Mouse (Mus musculus): Measurements from ENCODE around the gene Ssrp1. TPM values are rescaled to one million over a fixed set of nuclear protein-coding genes. Genes with fewer than 3 reads are reported as not detected.
A peak's percentile ranks its signal among the peaks of the same experiment; 100 is the strongest.

The Ssrp1 gene
- polyA plus RNA-seq, 1 experiment from 2014 or later, result 254 TPM

DNA sequence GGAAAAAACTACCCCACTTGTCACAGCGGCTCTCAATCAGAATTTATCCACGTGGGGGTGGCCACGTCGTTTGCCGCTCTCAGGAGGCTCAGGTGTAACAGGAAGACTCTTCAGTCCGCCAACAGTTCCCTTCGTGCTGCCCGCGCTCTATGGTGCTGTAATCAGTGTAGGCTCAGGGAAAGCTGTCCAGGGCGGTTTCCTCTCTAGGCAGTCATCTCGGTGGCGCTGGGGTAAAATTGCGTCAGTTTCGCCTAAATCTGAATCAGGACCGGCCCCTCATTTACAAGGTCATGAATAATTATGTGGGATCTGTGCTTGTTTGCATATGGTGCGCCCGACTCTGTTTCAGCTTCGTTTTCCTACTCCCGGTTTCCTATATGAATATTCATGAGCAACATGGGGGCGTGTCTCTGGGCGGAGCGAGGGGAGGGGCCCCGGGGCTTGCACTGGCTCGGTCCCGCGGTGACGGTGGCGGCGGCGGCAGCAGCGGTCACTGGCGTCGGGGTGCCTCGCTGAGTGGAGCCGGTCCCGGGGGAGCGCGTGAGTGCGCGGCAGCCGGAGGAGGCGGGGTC is 10.6 kb downstream of the Ssrp1 start, which contains the start of gene Tnks1bp1:
Gene Tnks1bp1 (plus strand): TSS at position 427 of the 572 bp plus-strand sequence.
- H3K9me3 ChIP-seq (replicated peaks; ENCODE audit: control insufficient read depth, low read length), result no peaks in the 10 kb centered on the region
- WGBS, result under 1% methylated on average over 42 of the region's 42 CpGs
- peaks cover 59% of the 10 kb centered on the region for H3K36me3 ChIP-seq (ENCODE audit: control insufficient read depth, insufficient read depth, low read length)
- H3K4me3 ChIP-seq (ENCODE audit: low read depth, low read length), result peak within 1 kb of the TSS; percentile 70
- DNase-seq (ENCODE audit: low spot score) (peak; percentile 96), ATAC-seq (peak; percentile 90)
- peak within 1 kb of the TSS; percentile 89 for H3K27ac ChIP-seq (ENCODE audit: low read depth, low read length)
- no peaks in the 10 kb centered on the region for H3K27me3 ChIP-seq (replicated peaks; ENCODE audit: control insufficient read depth, insufficient read depth, low read length)
- H3K9ac ChIP-seq (ENCODE audit: low read length), result peak within 1 kb of the TSS; percentile 78
- H3K4me2 ChIP-seq (ENCODE audit: low read length), result peak within 1 kb of the TSS; percentile 71
- H3K4me1 ChIP-seq (ENCODE audit: control insufficient read depth, insufficient read depth, low read length), result peaks cover 28% of the 10 kb centered on the region

- Histone ChIP-seq H3K4me3 (ENCODE audit: low read depth, low read length) (peak overlapping the region; percentile 70), H3K9ac (ENCODE audit: low read length) (peak overlapping the region; percentile 78), H3K27ac (ENCODE audit: low read depth, low read length) (peak overlapping the region; percentile 89), H3K4me2 (ENCODE audit: low read length) (peak overlapping the region; percentile 71), H3K36me3 (ENCODE audit: control insufficient read depth, insufficient read depth, low read length) (peaks cover 59% of the 10 kb centered on the region), H3K4me1 (ENCODE audit: control insufficient read depth, insufficient read depth, low read length) (peaks cover 28% of the 10 kb centered on the region), H3K27me3 (replicated peaks; ENCODE audit: control insufficient read depth, insufficient read depth, low read length) (no peaks in the 10 kb centered on the region), H3K9me3 (replicated peaks; ENCODE audit: control insufficient read depth, low read length) (no peaks in the 10 kb centered on the region)
- WGBS, result under 1% methylated on average over 34 of the region's 44 CpGs
- DNase-seq (ENCODE audit: low spot score), result peak; percentile 80
- peak; percentile 75 for ATAC-seq
These were observed 11.2 kb downstream of the Ssrp1 start for GRCm38 (mm10) chr2:85048168-85048751.

- ATAC-seq (no peak), DNase-seq (ENCODE audit: low spot score) (peak; percentile 8)
- Histone ChIP-seq H3K9me3 (replicated peaks; ENCODE audit: control insufficient read depth, low read length) (no peaks in the 10 kb centered on the region), H3K36me3 (ENCODE audit: control insufficient read depth, insufficient read depth, low read length) (peaks cover 57% of the 10 kb centered on the region), H3K4me2 (ENCODE audit: low read length) (peak overlapping the region; percentile 71), H3K9ac (ENCODE audit: low read length) (peak overlapping the region; percentile 78; the same call in 1 of the 2 replicates), H3K4me1 (ENCODE audit: control insufficient read depth, insufficient read depth, low read length) (peaks cover 28% of the 10 kb centered on the region), H3K27me3 (replicated peaks; ENCODE audit: control insufficient read depth, insufficient read depth, low read length) (no peaks in the 10 kb centered on the region), H3K4me3 (ENCODE audit: low read depth, low read length) (peak overlapping the region; percentile 4; the same call in 1 of the 2 replicates), H3K27ac (ENCODE audit: low read depth, low read length) (no peak overlapping the region)
- WGBS, result 54% methylated on average over 4 of the region's 4 CpGs
These were observed 12.2 kb downstream of the Ssrp1 start for GRCm38 (mm10) chr2:85049277-85049676.

DNA sequence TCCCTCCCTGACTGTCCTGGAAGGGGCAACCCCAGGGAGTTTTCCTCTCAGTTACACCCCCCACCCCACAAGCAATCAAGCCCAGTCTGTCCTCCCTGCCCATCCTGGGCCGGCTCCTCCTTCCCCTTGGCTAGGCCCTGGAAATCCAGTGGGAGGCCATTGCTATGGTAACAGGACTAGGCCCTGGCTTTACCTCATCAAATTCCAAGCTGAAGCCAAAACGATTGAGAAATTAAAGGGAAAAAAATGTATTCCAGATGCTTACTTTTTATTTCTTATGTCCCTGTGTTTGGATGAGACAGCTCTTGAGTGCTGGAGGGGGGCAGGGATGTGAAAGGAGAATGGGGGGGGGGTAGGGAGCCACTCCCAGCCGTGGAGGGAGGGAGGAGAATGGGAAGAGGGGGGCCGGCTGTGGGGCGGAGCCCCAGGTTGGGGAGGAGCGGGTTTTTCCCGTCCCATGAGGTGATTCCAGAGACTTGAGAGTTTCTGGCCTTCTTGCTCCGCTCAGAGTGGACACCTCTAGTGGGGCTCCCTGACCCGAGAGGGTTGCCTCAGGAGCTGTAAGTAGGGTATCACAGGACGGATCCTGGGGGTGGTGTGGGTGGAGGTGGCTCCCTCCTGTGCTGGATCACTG is 13.1 kb downstream of the Ssrp1 start:
- Histone ChIP-seq H3K9me3 (replicated peaks; ENCODE audit: control insufficient read depth, low read length) (no peaks in the 10 kb centered on the region), H3K4me3 (ENCODE audit: low read depth, low read length) (peak overlapping the region; percentile 13), H3K4me1 (ENCODE audit: control insufficient read depth, insufficient read depth, low read length) (peaks cover 28% of the 10 kb centered on the region), H3K36me3 (ENCODE audit: control insufficient read depth, insufficient read depth, low read length) (peaks cover 57% of the 10 kb centered on the region), H3K27me3 (replicated peaks; ENCODE audit: control insufficient read depth, insufficient read depth, low read length) (no peaks in the 10 kb centered on the region), H3K27ac (ENCODE audit: low read depth, low read length) (peak overlapping the region; percentile 60; the same call in 1 of the 2 replicates), H3K9ac (ENCODE audit: low read length) (peak overlapping the region; percentile 29; the same call in 1 of the 2 replicates), H3K4me2 (ENCODE audit: low read length) (peak overlapping the region; percentile 71)
- ATAC-seq, result no peak
- DNase-seq (ENCODE audit: low spot score), result peak; percentile 77
- WGBS, result 3% methylated on average over 9 of the region's 10 CpGs

DNA sequence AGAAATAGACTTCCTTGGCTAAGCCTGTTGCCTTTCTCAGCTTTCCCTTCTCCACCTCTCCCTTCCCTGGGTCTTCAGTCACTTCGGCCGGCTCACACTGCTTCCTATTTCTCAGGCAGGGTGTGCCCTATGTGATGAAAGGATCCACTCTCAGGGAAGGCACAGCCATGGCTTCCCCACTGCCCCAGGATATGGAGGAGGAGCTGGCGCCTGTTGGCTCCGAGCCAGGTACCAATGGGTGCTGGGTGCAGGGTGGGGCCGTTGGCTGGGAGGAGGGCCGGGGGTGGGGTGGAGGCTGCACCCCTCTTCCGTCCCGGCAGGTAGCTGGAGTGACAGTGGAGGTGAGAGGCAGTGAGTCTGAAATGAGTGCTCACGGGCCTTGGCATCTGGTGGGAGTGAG is 13.7 kb downstream of the Ssrp1 start:
- ATAC-seq (no peak), DNase-seq (ENCODE audit: low spot score) (no peak)
- Histone ChIP-seq H3K9ac (ENCODE audit: low read length) (peak overlapping the region; percentile 29; the same call in 1 of the 2 replicates), H3K4me2 (ENCODE audit: low read length) (peak overlapping the region; percentile 71), H3K4me1 (ENCODE audit: control insufficient read depth, insufficient read depth, low read length) (peaks cover 28% of the 10 kb centered on the region), H3K4me3 (ENCODE audit: low read depth, low read length) (peak overlapping the region; percentile 13), H3K36me3 (ENCODE audit: control insufficient read depth, insufficient read depth, low read length) (peaks cover 57% of the 10 kb centered on the region), H3K27ac (ENCODE audit: low read depth, low read length) (peak overlapping the region; percentile 60), H3K9me3 (replicated peaks; ENCODE audit: control insufficient read depth, low read length) (no peaks in the 10 kb centered on the region), H3K27me3 (replicated peaks; ENCODE audit: control insufficient read depth, insufficient read depth, low read length) (no peaks in the 10 kb centered on the region)
- WGBS, result 52% methylated on average over 9 of the region's 9 CpGs

GRCm38 (mm10) chr2:85053192-85053816 is 16.3 kb downstream of the Ssrp1 start:
- ATAC-seq (no peak), DNase-seq (ENCODE audit: low spot score) (no peak)
- H3K4me2 ChIP-seq (ENCODE audit: low read length), result no peak overlapping the region
- 89% methylated on average over 5 of the region's 5 CpGs for WGBS
- no peak overlapping the region for H3K4me3 ChIP-seq (ENCODE audit: low read depth, low read length)
- H3K36me3 ChIP-seq (ENCODE audit: control insufficient read depth, insufficient read depth, low read length), result peaks cover 64% of the 10 kb centered on the region
- H3K9me3 ChIP-seq (replicated peaks; ENCODE audit: control insufficient read depth, low read length), result no peaks in the 10 kb centered on the region
- no peak overlapping the region for H3K9ac ChIP-seq (ENCODE audit: low read length)
- peaks cover 23% of the 10 kb centered on the region for H3K4me1 ChIP-seq (ENCODE audit: control insufficient read depth, insufficient read depth, low read length)
- H3K27me3 ChIP-seq (replicated peaks; ENCODE audit: control insufficient read depth, insufficient read depth, low read length), result no peaks in the 10 kb centered on the region
- no peak overlapping the region for H3K27ac ChIP-seq (ENCODE audit: low read depth, low read length)

GRCm38 (mm10) chr2:85056711-85057110 is 19.7 kb downstream of the Ssrp1 start:
- Histone ChIP-seq H3K27ac (ENCODE audit: low read depth, low read length) (no peak overlapping the region), H3K36me3 (ENCODE audit: control insufficient read depth, insufficient read depth, low read length) (peaks cover 83% of the 10 kb centered on the region), H3K27me3 (replicated peaks; ENCODE audit: control insufficient read depth, insufficient read depth, low read length) (no peaks in the 10 kb centered on the region), H3K9ac (ENCODE audit: low read length) (no peak overlapping the region), H3K4me3 (ENCODE audit: low read depth, low read length) (no peak overlapping the region), H3K4me2 (ENCODE audit: low read length) (no peak overlapping the region), H3K9me3 (replicated peaks; ENCODE audit: control insufficient read depth, low read length) (no peaks in the 10 kb centered on the region), H3K4me1 (ENCODE audit: control insufficient read depth, insufficient read depth, low read length) (0 out of 2 replicates have a peak, but pooled peaks cover 2% of the 10 kb centered on the region)
- WGBS, result 88% methylated on average over 5 of the region's 5 CpGs
- DNase-seq (ENCODE audit: low spot score) (no peak), ATAC-seq (no peak)

DNA sequence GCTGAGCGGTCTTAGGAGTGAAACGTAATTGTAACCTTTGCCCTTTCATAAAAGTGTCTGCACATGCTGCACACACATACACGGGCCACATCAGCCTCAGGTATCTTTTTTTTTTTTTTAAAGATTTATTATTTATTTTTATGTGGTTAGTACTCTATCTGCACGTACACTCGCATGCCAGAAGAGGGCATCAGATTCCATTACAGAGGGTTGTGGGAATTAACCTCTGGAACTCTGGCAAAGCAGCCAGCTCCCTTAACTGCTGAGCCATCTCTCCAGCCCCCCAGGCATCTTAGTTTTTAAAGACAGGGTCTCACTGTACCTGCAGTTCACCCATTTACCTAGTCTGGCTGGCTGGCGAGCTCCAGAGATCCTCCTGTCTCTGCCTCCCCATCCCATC is 22.6 kb downstream of the Ssrp1 start:
- H3K36me3 ChIP-seq (ENCODE audit: control insufficient read depth, insufficient read depth, low read length), result peaks cover 85% of the 10 kb centered on the region
- DNase-seq (ENCODE audit: low spot score) (no peak), ATAC-seq (no peak)
- H3K27me3 ChIP-seq (replicated peaks; ENCODE audit: control insufficient read depth, insufficient read depth, low read length), result no peaks in the 10 kb centered on the region
- no peak overlapping the region for H3K9ac ChIP-seq (ENCODE audit: low read length)
- WGBS, result 90% methylated on average over 6 of the region's 6 CpGs
- H3K9me3 ChIP-seq (replicated peaks; ENCODE audit: control insufficient read depth, low read length), result no peaks in the 10 kb centered on the region
- H3K4me3 ChIP-seq (ENCODE audit: low read depth, low read length), result no peak overlapping the region
- no peak overlapping the region for H3K4me2 ChIP-seq (ENCODE audit: low read length)
- H3K27ac ChIP-seq (ENCODE audit: low read depth, low read length), result no peak overlapping the region
- H3K4me1 ChIP-seq (ENCODE audit: control insufficient read depth, insufficient read depth, low read length), result 0 out of 2 replicates have a peak, but pooled peaks cover 2% of the 10 kb centered on the region

All from forebrain, embryonic 14.5 days (tissue).